Mouse (Mus musculus) layer of hippocampus, postnatal 25 days (tissue): ENCODE measurements around the gene Zfr2. TPM values are rescaled to one million over a fixed set of nuclear protein-coding genes. Genes with fewer than 3 reads are reported as not detected.

Source experiments
- DNase-seq, 2 experiments: peaks; one replicate each; pipeline ENCODE4 v3.0.0; 2022; ENCODE audit warnings: mixed read lengths in 2 of 2, low spot score in 1 of 2; ENCODE audit errors: extremely low spot score in 1 of 2
- total RNA-seq, 2 experiments: library from RNA; stranded (reverse); gene quantifications; 2 replicates each; pipeline ENCODE4 v1.2.3; 2021

Zfr2 gene
- total RNA-seq, 2 experiments from 2014 or later: 55.6 to 69.0 TPM

- DNase-seq: no peak
These were observed 51.8 kb downstream of the Zfr2 start for GRCm38 (mm10) chr10:81284719-81285118.

- peak; percentile 79 to 94 for DNase-seq
These were observed 52.9 kb downstream of the Zfr2 start for GRCm38 (mm10) chr10:81285694-81286450.

GRCm38 (mm10) chr10:81286586-81286985, 53.6 kb downstream of the Zfr2 start:
- no peak for DNase-seq

GRCm38 (mm10) chr10:81287513-81288157, 54.7 kb downstream of the Zfr2 start:
- peak in 1 of 2 experiments; percentile 60 for DNase-seq

GRCm38 (mm10) chr10:81288601-81289000, 55.6 kb downstream of the Zfr2 start:
- peak in 1 of 2 experiments; percentile 68 for DNase-seq

GRCm38 (mm10) chr10:81289278-81289677, 56.3 kb downstream of the Zfr2 start:
- peak in 1 of 2 experiments; percentile 62 for DNase-seq

GRCm38 (mm10) chr10:81289811-81290210, 56.9 kb downstream of the Zfr2 start:
- no peak for DNase-seq

GRCm38 (mm10) chr10:81290698-81291460, 57.9 kb downstream of the Zfr2 start:
- no peak for DNase-seq

- no peak for DNase-seq
These were observed 58.7 kb downstream of the Zfr2 start, which contains the start of gene Tjp3 for GRCm38 (mm10) chr10:81291511-81292104. Gene Tjp3 (minus strand): TSS chr10:81291581.

GRCm38 (mm10) chr10:81292554-81293333, 59.8 kb downstream of the Zfr2 start, which contains the start of gene Pip5k1c:
Gene Pip5k1c (plus strand): TSS chr10:81292963.
- DNase-seq: peak; percentile 97 to 98

GRCm38 (mm10) chr10:81293334-81294030, 60.5 kb downstream of the Zfr2 start:
- no peak for DNase-seq

- no peak for DNase-seq
These were observed 61.5 kb downstream of the Zfr2 start for GRCm38 (mm10) chr10:81294442-81294841.

- DNase-seq: no peak
These were observed 62.2 kb downstream of the Zfr2 start for GRCm38 (mm10) chr10:81295185-81295584.

- DNase-seq: no peak
These were observed 64.3 kb downstream of the Zfr2 start for GRCm38 (mm10) chr10:81297246-81297645.

- DNase-seq: no peak
These were observed 64.9 kb downstream of the Zfr2 start for GRCm38 (mm10) chr10:81297845-81298244.

- no peak for DNase-seq
These were observed 65.6 kb downstream of the Zfr2 start for GRCm38 (mm10) chr10:81298369-81299100.

GRCm38 (mm10) chr10:81299585-81300351, 66.8 kb downstream of the Zfr2 start:
- DNase-seq: no peak
